Mouse (Mus musculus) embryo, embryonic 10.5 days (tissue): ENCODE measurements around the gene Itsn1.

Source experiments
- DNase-seq: peaks from one replicate; pipeline ENCODE4 v3.0.0-alpha.2; 2015; ENCODE audit warnings: low spot score

Itsn1 gene

DNA sequence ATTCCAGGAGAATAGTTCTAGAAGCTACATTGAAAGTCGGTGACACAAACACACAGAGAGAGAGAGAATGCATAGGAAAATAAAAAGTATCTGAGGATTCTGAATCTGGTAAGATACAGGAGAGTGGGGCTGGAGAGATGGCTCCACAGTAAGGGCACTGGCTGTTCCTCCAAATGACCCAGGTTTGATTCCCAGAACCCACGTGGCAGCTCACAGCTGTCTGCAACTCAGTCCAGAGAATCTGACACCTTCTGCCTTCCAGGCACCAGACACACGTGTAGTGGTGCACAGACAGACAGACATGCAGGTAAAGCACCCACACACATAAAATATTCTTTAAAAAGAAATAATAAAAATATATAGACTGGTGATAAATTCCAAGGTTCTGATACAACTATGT, 144.6 kb downstream of the Itsn1 start:
- DNase-seq: no peak

- no peak for DNase-seq
These were observed 146.7 kb downstream of the Itsn1 start for GRCm38 (mm10) chr16:91875567-91876344.

GRCm38 (mm10) chr16:91876457-91876856, 147.4 kb downstream of the Itsn1 start:
- no peak for DNase-seq

DNA sequence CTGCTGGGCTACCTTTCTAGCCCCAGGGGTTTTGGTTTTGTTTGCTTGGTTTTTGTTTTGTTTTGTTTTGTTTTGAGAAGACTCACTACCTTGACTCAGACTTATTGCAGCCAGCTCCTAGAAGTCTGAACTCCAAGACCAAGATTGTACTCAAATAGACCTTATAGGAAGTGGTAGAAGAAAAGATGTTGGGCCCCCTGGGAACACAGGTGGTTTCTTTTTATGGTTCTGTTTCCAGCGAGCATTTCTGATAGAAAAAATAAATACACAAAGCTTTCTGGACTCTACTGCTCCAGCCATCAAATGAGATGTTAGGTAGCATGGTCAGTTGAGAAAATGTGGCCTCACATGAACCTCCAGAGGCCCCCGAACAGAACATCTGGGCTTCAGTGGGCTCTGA, 150.0 kb downstream of the Itsn1 start:
- no peak for DNase-seq

DNA sequence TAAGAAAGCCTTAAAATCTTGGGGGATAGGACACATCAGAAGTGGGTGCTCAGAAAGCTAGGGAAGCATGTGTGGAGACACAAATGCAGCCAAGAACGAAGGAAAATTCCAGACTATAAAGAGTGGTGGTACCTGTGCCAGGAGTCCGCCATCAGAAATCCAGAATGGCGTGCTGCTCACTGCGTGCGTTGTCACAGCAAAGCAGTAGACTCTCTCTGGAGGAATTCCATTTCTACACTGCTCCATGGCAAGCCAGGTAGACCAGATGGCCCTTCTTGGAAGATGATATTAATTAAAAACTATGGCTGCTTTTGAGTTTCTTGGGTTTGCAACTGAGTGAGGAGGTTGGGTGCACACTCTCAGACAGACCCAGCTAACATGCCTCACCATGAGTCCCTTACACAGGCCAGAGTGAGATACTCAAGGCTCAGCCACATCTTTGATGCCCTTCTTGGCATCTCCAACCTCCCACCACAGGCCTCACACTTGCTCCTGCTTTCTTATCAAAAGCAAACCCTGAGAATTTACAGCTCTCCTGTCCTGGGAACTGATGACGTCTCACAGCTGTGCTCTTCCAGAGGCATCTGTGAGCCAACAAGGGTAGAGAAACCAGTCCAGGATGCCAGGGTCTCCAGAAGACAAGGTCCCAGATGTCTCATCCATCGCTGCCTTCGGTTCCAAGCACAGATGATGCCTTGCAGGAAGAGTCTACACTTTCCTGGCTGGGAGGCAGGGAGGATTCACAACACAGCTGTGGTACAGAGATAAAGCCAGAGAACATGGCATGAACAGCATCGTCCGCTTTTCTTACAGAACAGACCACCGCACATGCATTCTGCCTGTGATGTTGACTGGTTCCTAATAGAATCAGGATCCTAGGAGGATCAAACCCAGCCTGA, 152.0 kb downstream of the Itsn1 start:
- DNase-seq: no peak

DNA sequence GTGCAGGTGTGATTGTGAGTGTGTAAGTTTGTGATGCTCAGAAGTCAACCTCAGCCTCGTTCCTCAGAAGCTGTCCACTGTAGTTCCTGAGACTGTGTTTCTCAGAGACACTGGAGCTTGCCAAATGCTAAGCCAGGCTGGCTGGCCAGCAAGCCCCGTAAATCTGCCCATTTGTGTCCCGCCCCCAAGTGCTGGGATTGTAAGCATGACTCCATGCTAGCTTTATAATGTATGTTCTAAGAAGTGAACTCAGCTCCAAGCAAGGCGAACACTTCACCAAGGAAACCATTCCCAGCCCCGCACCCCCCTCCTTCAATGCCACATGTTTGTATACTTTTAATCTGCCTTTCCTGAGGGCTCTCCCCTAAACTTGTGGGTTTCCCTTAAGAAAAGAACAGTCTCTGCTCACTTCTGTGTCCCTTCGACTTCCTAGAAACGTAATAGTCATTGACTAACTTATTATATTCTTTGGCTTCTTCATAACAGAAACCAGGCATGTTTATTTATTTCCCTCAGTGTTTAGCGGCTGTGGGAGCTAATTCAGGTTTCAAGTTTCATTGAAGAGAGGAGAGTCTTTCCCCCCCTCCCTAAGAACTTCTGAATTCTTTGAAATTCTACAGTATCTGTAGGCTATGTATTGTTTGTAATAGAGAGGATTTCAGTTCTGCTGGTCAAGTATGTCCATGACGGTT, 153.2 kb downstream of the Itsn1 start:
- no peak for DNase-seq

DNA sequence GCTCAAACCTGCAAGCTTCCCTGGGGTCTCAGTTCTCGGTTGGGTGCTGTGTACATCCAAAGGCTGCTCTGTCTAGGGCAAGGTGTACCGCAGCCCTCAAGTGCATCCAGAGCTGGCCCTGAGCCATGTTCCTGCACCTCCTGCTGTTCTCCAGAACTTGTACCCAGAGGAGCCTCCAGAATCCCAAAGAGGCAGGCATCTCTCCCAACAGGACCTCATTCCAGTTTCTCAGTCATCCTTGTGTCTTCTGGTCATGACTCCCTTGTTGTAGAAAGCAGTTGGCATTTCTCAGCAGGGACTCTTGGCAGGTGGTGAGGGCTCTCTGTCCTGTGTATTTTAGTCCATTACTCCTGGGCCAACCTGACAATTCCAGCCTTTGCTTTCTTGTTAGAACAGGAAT, 154.6 kb downstream of the Itsn1 start:
- no peak for DNase-seq

DNA sequence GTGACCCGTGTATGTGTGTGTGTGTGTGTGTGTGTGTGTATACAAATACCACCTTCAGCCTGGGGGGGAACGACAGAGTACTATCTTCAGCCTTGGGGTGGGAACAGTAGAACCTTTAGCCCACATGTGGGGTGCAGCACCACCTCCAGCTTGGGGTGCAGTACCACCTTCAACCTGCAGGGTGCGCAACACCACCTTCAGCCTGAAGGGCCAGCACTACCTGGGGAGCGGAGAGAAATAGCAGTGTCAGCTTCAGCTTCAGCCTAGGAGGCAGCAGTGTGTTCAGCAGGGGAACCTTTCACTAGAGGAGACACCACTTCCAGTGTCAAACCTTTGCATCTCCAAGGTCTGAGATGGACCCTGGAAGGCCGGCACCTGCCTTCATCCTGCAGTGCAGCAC, 155.1 kb downstream of the Itsn1 start:
- peak; percentile 39 for DNase-seq

DNA sequence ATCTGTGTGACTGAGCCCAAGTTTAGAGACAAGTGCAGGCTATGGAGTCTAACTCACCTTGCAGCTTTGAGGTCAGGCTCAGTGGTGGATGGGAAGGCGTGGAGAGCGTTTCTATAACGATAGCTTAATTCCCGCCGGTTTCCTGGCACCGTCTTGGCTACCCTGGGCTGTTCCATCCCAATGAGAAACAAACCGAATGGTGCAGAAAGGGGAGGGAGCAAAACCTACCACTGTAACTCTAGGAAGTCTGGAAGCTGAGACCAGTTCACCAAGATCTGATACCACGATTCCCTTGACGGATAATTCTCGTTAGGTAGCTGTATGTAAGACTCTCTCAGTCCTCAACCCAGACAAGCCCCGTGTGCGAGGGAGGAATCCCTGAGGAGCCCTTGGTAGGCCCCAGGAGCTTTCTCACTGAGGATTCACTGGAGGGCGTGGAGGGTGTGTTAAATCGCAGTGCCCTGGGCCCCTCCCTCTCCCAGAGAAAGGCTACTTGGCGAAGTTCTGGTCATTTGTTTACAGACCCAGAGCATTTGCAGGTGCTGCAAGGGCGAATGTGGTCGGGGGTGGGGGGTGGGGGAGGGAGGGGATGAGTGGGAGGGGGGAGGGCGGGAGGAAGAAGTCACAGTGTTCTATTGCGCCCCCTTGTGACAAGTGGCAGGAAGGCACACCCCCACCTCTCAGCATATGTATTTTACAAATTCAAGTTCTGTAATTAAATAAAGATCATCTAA, 156.5 kb downstream of the Itsn1 start:
- DNase-seq: peak; percentile 76

DNA sequence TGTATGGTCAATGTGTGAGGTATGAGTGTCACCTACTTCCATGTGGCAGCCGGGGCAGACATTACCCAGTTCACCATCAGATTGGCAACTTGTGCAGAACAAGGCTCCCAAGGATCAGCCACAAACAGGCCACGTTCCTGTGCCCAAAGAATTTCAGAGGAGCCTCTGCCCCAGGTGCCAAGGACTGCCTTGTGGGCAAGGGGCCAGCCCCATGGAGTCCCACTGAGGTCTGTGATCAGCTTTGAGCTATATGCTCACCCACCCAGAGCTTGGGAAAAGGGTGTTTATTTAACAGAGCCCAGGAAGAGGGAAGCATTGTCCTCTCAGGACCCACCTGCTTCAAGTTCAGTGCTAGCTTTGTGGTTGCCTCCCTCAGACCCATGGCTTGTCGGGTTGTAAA, 159.3 kb downstream of the Itsn1 start:
- no peak for DNase-seq

DNA sequence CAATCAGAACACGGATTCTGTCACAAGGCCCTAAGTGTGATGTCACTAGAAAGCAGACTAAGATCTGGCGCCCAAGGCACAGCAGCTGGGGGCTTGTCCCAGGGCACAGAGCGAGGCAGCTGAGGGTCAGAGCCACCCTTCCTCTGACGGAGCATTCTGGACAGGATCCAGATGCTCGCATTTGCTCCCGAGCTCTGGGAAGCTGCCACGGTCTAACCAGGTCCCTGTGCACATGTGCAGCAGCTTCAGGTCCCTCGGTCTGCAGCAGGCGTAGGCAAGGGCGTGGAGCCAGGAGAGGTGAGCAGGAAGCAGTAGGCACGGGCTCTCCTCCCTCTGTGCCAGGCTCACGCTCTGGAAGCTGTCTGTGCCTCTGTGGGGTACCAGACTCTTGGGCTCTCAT, 160.8 kb downstream of the Itsn1 start:
- no peak for DNase-seq

- DNase-seq: no peak
These were observed 162.1 kb downstream of the Itsn1 start for GRCm38 (mm10) chr16:91891218-91891617.

DNA sequence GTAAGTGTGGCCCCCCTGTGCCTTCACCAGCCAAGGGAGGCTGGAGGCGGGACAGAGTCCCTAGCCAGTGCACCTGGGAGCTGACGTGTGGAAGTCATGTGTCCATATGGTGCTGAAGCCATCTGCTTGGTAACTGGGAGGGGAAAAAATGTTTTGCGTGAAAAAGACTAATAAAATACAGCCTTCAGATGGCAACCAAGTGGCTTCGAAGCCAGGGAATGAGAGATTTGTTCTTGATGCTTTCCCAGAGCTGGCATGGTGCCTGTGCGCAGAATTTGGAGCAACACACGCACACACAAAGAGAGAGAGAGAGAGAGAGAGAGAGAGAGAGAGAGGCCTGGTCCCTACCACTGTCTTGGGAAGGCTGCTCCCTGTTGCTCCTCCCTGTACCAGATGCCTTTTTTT, 167.3 kb downstream of the Itsn1 start:
- DNase-seq: no peak

GRCm38 (mm10) chr16:91898850-91899848, 170.1 kb downstream of the Itsn1 start:
- no peak for DNase-seq

GRCm38 (mm10) chr16:91900274-91900673, 171.2 kb downstream of the Itsn1 start:
- peak; percentile 48 for DNase-seq

GRCm38 (mm10) chr16:91903801-91904506, 174.9 kb downstream of the Itsn1 start:
- DNase-seq: no peak

DNA sequence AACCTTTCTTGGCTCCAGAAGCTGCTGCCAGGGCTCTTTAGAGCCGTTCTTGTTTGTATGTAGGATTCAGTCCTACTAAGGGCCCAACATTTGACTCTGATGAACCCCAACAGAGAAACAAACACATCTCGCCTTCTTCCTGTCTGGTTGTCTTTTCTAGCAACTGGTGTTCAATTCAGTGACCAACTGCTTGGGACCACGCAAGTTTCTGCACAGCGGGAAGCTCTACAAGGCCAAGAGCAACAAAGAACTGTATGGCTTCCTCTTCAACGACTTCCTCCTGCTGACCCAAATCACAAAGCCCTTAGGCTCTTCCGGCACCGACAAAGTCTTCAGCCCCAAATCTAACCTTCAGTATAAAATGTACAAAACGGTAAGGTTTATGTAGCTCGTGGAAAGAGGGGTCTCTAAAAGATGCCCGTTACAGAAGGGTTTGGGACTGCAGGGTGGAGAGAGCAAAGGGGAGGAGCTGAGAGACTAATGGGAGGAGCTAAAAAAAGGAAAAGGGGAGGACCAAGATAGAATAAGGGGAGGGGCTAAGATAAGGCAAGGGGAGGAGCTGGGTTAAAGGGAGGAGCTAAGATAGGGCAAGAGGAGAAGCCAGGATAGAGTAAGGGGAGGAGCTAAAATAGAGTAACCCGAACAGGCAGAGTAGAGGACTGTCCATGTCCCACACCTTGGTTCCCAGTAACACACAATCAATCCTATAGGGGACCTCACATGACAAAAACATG, 176.2 kb downstream of the Itsn1 start:
- no peak for DNase-seq

- no peak for DNase-seq
These were observed 176.9 kb downstream of the Itsn1 start for GRCm38 (mm10) chr16:91905987-91906386.

DNA sequence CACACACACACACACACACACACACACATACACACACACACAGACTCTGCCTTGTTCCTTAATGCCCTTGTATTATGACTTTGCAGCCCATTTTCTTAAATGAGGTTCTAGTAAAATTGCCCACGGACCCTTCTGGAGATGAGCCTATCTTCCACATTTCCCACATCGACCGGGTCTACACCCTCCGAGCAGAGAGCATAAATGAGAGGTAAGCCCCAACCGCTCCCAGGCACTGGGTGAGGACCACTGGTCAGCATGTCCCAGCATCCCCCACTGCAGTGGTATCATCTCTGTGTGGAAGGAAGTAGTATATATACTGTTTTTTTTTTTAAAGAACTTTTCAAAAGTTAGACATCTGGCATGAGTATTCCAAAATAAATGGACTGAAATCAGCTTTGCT, 177.6 kb downstream of the Itsn1 start:
- DNase-seq: no peak
